Mouse (Mus musculus): ENCODE data around the gene Adh1.

Gene Adh1

DNA sequence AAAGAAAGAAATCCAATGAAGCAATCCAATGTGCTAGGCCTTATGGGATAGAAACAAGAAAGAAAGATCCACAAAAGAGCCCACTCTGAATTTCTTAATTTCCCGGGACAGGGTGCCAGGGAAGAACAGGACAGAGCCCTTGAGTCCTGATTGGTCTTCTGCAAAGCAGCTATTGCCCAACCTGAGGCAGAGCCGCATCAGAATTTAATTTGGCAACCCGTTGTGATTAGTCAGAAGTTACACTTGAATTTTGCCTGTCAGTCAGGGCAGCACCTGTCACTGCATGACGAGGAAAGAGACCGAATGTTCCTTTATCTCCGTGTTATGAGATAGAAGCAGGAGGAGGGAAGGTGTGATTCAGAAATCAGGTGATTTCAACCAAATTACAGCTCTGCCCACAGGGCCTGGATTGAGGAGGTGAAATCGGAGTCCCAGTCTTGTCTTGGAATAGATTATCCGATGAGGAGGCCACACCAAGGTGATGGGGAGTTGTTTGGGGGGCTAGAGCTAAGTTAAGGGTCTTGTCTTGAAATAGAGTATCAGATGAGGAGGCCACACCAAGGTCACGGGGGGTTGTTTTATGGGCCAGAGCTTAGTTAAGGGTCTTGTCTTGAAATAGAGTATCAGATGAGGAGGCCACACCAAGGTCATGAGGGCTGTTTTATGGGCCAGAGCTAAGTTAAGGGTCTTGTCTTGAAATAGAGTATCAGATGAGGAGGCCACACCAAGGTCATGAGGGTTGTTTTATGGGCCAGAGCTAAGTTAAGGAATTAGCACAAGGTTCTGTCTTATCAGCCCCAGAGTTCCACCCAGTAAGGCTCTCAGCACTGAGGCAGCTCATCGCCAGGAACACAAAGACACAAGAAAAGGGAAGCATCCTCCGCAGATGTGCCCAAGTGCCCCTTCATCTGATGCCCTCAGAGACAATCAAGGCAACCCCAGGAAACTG is at the start of gene Adh1:
TSS of gene Adh1 (plus strand) at position 271 of the 949 bp plus-strand sequence.
- DNase-seq (ENCODE audit: low spot score in 2 of 2) = no peak

DNA sequence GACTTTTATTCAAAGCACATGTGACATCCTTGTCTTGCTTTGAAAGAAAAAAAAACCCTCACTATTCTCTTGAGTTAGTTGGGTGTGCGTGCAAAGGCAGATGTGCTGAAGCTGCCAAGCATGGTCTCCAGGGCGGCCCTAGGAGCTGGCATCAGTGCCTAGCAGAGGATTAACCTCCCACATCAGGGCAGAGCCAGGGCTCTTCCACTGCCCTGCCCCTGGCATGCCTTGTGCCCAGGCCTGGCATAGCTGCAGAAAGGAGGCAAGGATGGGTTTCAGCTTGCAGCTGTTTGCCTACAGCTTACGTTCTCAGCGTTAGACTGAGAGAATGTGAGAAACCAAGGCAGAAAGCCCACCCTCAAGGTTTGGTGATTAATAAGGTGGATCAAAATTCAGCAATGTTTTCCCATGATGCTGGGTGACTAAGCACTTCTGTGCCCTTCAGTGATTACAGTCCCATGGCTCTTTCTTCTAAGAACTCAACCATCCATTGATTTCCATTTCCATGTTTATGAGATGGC is 48.3 kb upstream of the Adh1 start:
- DNase-seq (ENCODE audit: low spot score in 2 of 2) = no peak

GRCm38 (mm10) chr3:138215395-138215989 is 45.3 kb upstream of the Adh1 start:
- DNase-seq (ENCODE audit: low spot score in 2 of 2) = no peak

DNA sequence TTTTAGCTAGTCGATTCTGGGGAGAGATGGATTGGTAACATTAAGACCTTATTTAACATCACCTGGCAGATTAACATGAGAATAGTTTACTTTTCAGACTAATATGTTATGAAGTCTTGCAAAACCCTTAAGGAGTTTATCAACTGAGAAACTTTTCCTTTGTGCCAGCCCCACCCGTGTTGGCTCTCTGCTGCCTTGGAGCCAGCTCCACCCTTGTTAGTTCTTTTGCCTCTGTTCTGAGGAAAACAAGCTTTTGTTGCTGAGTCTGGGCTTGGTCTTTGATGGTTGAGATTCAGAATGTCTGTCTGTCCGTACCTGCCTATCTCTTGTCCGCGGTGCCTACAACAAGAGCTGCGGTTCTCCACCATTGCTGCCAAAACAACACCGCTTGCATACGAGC is 44.7 kb upstream of the Adh1 start:
- DNase-seq (ENCODE audit: low spot score in 2 of 2) = no peak

- DNase-seq (ENCODE audit: low spot score in 2 of 2) = no peak
Observed at GRCm38 (mm10) chr3:138217631-138218264, 43.0 kb upstream of the Adh1 start, which contains the start of gene Adh7. TSS of gene Adh7 (plus strand) at chr3:138217760.

- DNase-seq (ENCODE audit: low spot score in 2 of 2) = no peak
Observed at GRCm38 (mm10) chr3:138221116-138221515, 39.7 kb upstream of the Adh1 start.

DNA sequence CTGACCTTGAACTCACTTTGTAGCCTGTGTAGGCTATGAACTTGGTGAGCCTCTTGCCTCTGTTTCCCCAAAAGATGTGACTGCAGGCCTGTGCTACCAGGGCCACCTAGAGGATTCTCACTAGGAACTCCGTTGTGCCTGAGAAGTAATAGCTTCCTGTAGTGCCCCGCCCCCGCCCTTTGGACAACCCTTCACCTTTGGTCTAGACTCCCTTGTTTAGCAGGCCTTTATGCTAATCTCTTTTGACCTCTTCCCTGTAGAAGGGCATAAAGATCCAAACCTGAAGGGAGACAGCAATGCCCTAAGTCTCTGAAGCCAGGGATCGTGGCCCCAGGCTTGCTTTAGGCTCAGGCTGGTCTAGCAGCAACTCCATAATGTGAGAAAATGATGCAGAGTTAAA is 38.3 kb upstream of the Adh1 start:
- DNase-seq (ENCODE audit: low spot score in 2 of 2) = no peak

- DNase-seq (ENCODE audit: low spot score in 2 of 2) = peak; percentile 50 to 65
Observed at GRCm38 (mm10) chr3:138222952-138223351, 37.8 kb upstream of the Adh1 start.

DNA sequence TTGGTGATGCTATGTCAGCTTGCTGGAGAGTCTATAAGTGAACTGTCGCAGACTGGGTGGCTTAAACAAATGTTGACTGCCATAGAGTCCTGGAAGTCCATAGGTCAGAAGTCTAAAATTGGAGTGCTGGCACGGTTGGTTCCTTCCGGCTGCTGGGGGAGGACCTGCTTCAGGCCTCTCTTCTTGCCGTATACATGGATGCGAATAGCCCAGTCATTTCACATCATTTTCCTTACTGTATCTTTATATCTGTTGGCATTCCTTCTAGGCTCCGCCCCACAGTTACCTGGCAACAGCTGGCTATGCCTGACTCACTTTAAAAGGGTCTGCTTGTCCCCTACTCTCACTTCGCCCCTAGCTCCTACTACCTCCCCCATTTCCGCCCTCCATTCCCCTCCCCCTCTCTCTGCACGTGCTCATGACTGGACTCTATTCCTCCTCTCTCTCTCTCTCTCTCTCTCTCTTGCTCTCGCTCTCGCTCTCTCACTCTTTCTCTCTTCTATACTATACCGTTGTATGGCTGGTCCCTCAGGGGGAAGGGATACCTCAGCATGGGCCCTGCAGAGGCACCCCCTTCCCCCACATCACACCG is 36.3 kb upstream of the Adh1 start:
- DNase-seq (ENCODE audit: low spot score in 2 of 2) = no peak

DNA sequence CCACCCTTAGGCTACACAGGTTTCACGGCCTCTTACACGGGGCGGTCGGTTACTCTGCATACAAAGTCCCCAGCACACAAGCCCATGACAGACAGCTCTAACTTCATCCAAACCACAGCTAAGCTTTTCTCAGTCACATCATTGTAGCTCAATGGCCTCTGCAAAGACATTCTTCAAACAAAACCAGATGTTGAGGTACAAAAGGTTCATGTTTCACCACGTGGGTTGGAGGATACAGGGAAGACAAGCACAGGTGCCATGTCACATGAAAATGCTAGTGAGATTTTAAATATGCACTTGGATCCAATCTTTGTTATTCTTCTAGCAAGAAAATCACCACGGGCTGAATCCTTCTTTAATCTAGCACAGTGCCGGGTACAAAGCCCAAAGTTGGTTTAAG is 35.5 kb upstream of the Adh1 start:
- no peak for DNase-seq (ENCODE audit: low spot score in 2 of 2)

GRCm38 (mm10) chr3:138225853-138226252 is 34.9 kb upstream of the Adh1 start:
- DNase-seq (ENCODE audit: low spot score in 2 of 2) = peak in 1 of 2 experiments; percentile 15

GRCm38 (mm10) chr3:138226476-138226875 is 34.3 kb upstream of the Adh1 start:
- DNase-seq (ENCODE audit: low spot score in 2 of 2) = no peak

- DNase-seq (ENCODE audit: low spot score in 2 of 2) = no peak
Observed at GRCm38 (mm10) chr3:138227082-138227481, 33.7 kb upstream of the Adh1 start.

- no peak for DNase-seq (ENCODE audit: low spot score in 2 of 2)
Observed at GRCm38 (mm10) chr3:138227782-138228181, 33.0 kb upstream of the Adh1 start.

- no peak for DNase-seq (ENCODE audit: low spot score in 2 of 2)
Observed at GRCm38 (mm10) chr3:138229448-138229847, 31.3 kb upstream of the Adh1 start.

DNA sequence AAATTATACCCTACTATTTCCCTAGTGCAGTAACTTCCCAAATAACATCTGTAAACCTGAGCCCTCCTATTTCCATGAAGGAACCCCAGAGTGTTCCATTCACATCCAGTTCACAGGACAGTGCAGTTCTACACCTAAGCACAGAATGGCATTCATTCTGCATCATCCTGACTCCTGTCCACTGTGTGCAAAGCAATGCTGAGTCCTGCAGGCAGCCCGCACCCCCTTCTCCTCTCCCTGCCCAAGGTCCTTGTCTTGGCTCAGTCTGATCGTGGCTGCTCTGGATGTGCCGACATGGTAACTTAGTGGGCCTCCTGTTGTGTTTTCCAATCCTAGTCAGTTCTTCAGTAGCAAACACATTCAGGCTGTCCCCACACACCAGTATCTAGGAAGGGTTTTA is 30.5 kb upstream of the Adh1 start:
- no peak for DNase-seq (ENCODE audit: low spot score in 2 of 2)

GRCm38 (mm10) chr3:138231531-138231930 is 29.3 kb upstream of the Adh1 start:
- no peak for DNase-seq (ENCODE audit: low spot score in 2 of 2)

- no peak for DNase-seq (ENCODE audit: low spot score in 2 of 2)
Observed at GRCm38 (mm10) chr3:138236546-138237163, 24.1 kb upstream of the Adh1 start.

DNA sequence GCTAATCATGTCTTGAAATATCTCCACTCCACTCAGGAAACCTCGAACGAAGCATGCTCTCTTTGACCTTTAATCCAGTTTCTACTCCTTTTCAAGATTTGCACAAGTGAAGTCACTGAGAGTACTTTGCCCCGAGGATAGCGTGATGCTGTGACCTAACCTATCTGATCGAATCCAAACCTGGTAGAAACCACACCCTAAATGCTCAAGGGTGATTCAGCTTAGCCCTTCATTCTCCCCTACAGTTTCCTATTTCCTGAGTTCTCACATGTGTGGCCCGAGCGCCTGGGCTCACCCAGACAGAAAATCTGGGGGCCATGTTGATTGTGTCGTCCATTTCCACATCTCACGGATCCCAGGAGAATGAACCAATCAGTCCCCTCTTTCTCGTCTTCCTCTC is 22.7 kb upstream of the Adh1 start:
- no peak for DNase-seq (ENCODE audit: low spot score in 2 of 2)

DNA sequence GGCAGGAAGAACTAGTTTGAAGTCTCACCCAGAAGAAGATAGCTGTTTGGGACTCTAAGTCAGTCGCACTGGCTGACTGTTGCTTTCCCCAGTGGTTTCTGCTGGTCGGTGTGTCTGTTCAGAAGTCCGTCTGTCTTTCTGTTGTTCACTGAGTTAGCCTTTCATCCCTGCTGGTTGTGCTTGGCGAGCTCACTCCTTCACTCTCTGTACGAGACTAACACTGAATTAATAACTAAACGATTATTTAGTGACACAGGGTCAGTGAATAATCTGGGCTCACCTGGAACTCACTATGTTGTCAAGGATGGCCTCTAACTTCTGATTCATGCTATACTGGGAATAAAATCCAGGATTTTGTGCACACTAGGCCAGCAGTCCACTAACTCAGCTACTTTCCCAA is 21.3 kb upstream of the Adh1 start:
- DNase-seq (ENCODE audit: low spot score in 2 of 2) = no peak

DNA sequence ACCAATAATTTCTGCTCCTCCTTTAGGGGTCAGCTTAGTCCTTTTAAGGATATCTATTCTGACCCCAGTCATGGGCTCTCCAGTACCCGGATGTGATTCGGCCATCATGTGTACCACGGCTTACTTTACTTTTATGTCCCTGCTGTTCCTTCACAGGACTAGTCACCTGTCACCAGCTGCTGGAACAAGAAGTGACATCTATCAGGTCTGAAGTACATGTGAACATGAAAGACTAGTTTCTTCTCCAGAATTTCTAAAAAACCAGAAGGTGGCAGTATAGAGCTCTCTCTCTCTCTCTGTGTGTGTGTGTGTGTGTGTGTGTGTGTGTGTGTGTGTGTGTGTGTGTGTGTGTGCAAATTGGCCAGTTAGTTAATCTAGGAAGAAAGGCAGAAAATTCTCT is 20.4 kb upstream of the Adh1 start:
- DNase-seq (ENCODE audit: low spot score in 2 of 2) = no peak

DNA sequence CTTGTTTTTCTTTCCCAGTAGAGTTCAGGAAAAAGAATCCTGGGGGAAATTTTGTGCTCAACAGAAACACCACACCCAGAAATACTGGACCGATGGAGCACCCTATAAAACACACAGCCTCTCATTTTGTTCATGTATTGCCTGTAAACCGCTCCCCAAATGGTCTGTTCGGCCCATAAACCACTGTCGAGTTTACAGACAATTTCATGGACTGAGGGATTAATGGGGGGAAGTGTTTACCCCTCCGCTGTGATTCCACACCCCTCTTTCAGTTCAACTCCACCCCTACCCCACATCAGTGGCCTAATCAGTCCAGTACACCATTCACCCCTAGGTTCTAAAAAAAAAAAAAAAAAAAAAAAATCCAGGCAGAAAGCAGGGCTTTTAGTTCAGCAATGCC is 19.8 kb upstream of the Adh1 start:
- peak in 1 of 2 experiments; percentile 8 for DNase-seq (ENCODE audit: low spot score in 2 of 2)
